Mouse (Mus musculus) olfactory bulb, adult 2 months (tissue): ENCODE results near the gene Pdzk1ip1.

Source experiments
- CTCF ChIP-seq: fragments of 200-500 bp; IDR thresholded peaks from 2 replicates; pipeline ENCODE4 v1.5.1; 2012; ENCODE audit warnings: low read depth, mild to moderate bottlenecking, low read length, moderate library complexity; ENCODE audit not compliant: insufficient read depth
- POLR2A ChIP-seq: fragments of 200-500 bp; IDR thresholded peaks from 2 replicates; pipeline ENCODE4 v1.6.1; 2012; ENCODE audit warnings: mild to moderate bottlenecking, low read depth, low read length, moderate library complexity; ENCODE audit not compliant: insufficient read depth

- no peak for TF ChIP-seq POLR2A
- TF ChIP-seq CTCF = no peak
These were observed 32.8 kb upstream of the Pdzk1ip1 start for GRCm38 (mm10) chr4:115055691-115056090.
